Mouse (Mus musculus) ES-Bruce4 (cell line): ENCODE measurements around the gene Zfp287. TPM values are rescaled to one million over a fixed set of nuclear protein-coding genes. Genes with fewer than 3 reads are reported as not detected.
A peak's percentile ranks its signal among the peaks of the same experiment; 100 is the strongest.

Source experiments
- H3K27ac ChIP-seq: 2 replicates; pipeline ENCODE4 v1.5.1; 2012; ENCODE audit warnings: low read length, inconsistent platforms; ENCODE audit not compliant: insufficient read depth
- H3K27me3 ChIP-seq: 2 replicates; pipeline ENCODE4 v1.6.1; 2012; ENCODE audit warnings: mild to moderate bottlenecking, low read length, inconsistent platforms; ENCODE audit not compliant: control insufficient read depth, poor library complexity, insufficient read depth, severe bottlenecking
- H3K36me3 ChIP-seq: 2 replicates; pipeline ENCODE4 v1.6.1; 2012; ENCODE audit warnings: inconsistent platforms, mild to moderate bottlenecking, low read length, moderate library complexity; ENCODE audit not compliant: control insufficient read depth, poor library complexity, insufficient read depth, severe bottlenecking
- H3K4me1 ChIP-seq: one replicate; pipeline ENCODE4 v1.8.1; 2011; ENCODE audit warnings: low read length; ENCODE audit not compliant: control insufficient read depth, insufficient read depth
- H3K4me3 ChIP-seq: 2 replicates; pipeline ENCODE4 v1.5.1; 2011; ENCODE audit warnings: low read depth, mild to moderate bottlenecking, low read length
- H3K9ac ChIP-seq: 2 replicates; pipeline ENCODE4 v1.6.1; 2012; ENCODE audit warnings: low read depth, mild to moderate bottlenecking, inconsistent platforms; ENCODE audit not compliant: poor library complexity, severe bottlenecking
- H3K9me3 ChIP-seq: replicated peaks from 2 replicates; pipeline ENCODE4 v1.6.1; 2012; ENCODE audit warnings: mild to moderate bottlenecking, low read length, inconsistent platforms; ENCODE audit not compliant: control insufficient read depth, poor library complexity, insufficient read depth, severe bottlenecking
- CTCF ChIP-seq: IDR thresholded peaks from one replicate; pipeline ENCODE4 v1.8.1; 2011; ENCODE audit warnings: low read depth, low read length
- EP300 ChIP-seq: IDR thresholded peaks from 2 replicates; pipeline ENCODE4 v1.6.1; 2011; ENCODE audit warnings: low read depth, low read length; ENCODE audit not compliant: insufficient read depth
- POLR2A ChIP-seq: IDR thresholded peaks from one replicate; pipeline ENCODE4 v1.8.1; 2011; ENCODE audit warnings: low read length; ENCODE audit not compliant: insufficient read depth
- polyA plus RNA-seq: library from polyadenylated mRNA; stranded (reverse); fragments of >200 nt; gene quantifications from 2 replicates; pipeline ENCODE4 v1.2.4, GENCODE M21; 2011; ENCODE audit warnings: low read depth; ENCODE audit not compliant: missing spikeins, insufficient read depth, insufficient read length

Gene Zfp287
- polyA plus RNA-seq, 1 experiment: 2.9 TPM

- TF ChIP-seq POLR2A (no peak), EP300 (no peak), CTCF (peak; percentile 21)
- no peak overlapping the region for H3K27ac ChIP-seq
These were observed 38.2 kb downstream of the Zfp287 start for GRCm38 (mm10) chr11:62693299-62694184.

GRCm38 (mm10) chr11:62691592-62691991 is 40.1 kb downstream of the Zfp287 start:
- no peak overlapping the region for H3K4me3 ChIP-seq
- H3K27me3 ChIP-seq: no peaks in the 10 kb centered on the region
- H3K4me1 ChIP-seq: no peaks in the 10 kb centered on the region
- no peak for TF ChIP-seq EP300
- no peak for TF ChIP-seq POLR2A
- TF ChIP-seq CTCF: no peak
- H3K27ac ChIP-seq: no peak overlapping the region
- no peak overlapping the region for H3K9ac ChIP-seq
- no peaks in the 10 kb centered on the region for H3K9me3 ChIP-seq
- no peaks in the 10 kb centered on the region for H3K36me3 ChIP-seq

More at GRCm38 (mm10) chr11:62693299-62694184, 38.2 kb downstream of the Zfp287 start:
- Histone ChIP-seq H3K36me3 (no peaks in the 10 kb centered on the region), H3K9ac (no peak overlapping the region), H3K4me3 (no peak overlapping the region), H3K9me3 (no peaks in the 10 kb centered on the region), H3K4me1 (no peaks in the 10 kb centered on the region), H3K27me3 (no peaks in the 10 kb centered on the region)

- no peak overlapping the region for H3K4me3 ChIP-seq
- TF ChIP-seq EP300 (no peak), POLR2A (no peak), CTCF (no peak)
- H3K27me3 ChIP-seq: no peaks in the 10 kb centered on the region
These were observed 51.8 kb downstream of the Zfp287 start for GRCm38 (mm10) chr11:62679954-62680353.

GRCm38 (mm10) chr11:62678778-62679354 is 52.8 kb downstream of the Zfp287 start:
- H3K27me3 ChIP-seq: no peaks in the 10 kb centered on the region
- H3K9ac ChIP-seq: no peak overlapping the region
- no peak overlapping the region for H3K27ac ChIP-seq
- no peaks in the 10 kb centered on the region for H3K9me3 ChIP-seq
- H3K36me3 ChIP-seq: no peaks in the 10 kb centered on the region
- no peaks in the 10 kb centered on the region for H3K4me1 ChIP-seq
- no peak overlapping the region for H3K4me3 ChIP-seq
- no peak for TF ChIP-seq CTCF
- no peak for TF ChIP-seq EP300
- TF ChIP-seq POLR2A: no peak

More at GRCm38 (mm10) chr11:62679954-62680353, 51.8 kb downstream of the Zfp287 start:
- Histone ChIP-seq H3K27ac (no peak overlapping the region), H3K9ac (no peak overlapping the region), H3K9me3 (no peaks in the 10 kb centered on the region), H3K36me3 (no peaks in the 10 kb centered on the region), H3K4me1 (no peaks in the 10 kb centered on the region)

GRCm38 (mm10) chr11:62676290-62676596 is 55.5 kb downstream of the Zfp287 start:
- no peak for TF ChIP-seq CTCF
- no peak for TF ChIP-seq POLR2A
- no peak for TF ChIP-seq EP300
- Histone ChIP-seq H3K27ac (no peak overlapping the region), H3K9me3 (no peaks in the 10 kb centered on the region), H3K4me3 (no peak overlapping the region), H3K27me3 (no peaks in the 10 kb centered on the region), H3K4me1 (no peaks in the 10 kb centered on the region), H3K9ac (no peak overlapping the region), H3K36me3 (no peaks in the 10 kb centered on the region)

- Histone ChIP-seq H3K27me3 (no peaks in the 10 kb centered on the region), H3K4me3 (peak overlapping the region; percentile 16; the same call in 1 of the 2 replicates), H3K9me3 (no peaks in the 10 kb centered on the region), H3K4me1 (no peaks in the 10 kb centered on the region), H3K27ac (no peak overlapping the region), H3K36me3 (no peaks in the 10 kb centered on the region), H3K9ac (no peak overlapping the region)
- TF ChIP-seq EP300 (no peak), CTCF (peak; percentile 71)
These were observed 56.0 kb downstream of the Zfp287 start for GRCm38 (mm10) chr11:62675480-62676289.
